Mouse (Mus musculus) small intestine, adult 2 months (tissue): ENCODE measurements around the gene Itgb1bp1.

Source experiments
- CTCF ChIP-seq: fragments of 200-500 bp; IDR thresholded peaks from 2 replicates; pipeline ENCODE4 v1.5.1; 2012; ENCODE audit warnings: low read depth, mild to moderate bottlenecking, control low read depth, inconsistent platforms, low read length, moderate library complexity, mixed read lengths; ENCODE audit not compliant: insufficient replicate concordance, insufficient read length; ENCODE audit errors: extremely low read depth
- POLR2A ChIP-seq: fragments of 200-500 bp; IDR thresholded peaks from 2 replicates; pipeline ENCODE4 v1.6.1; 2012; ENCODE audit warnings: low read depth, mild to moderate bottlenecking, control low read depth, inconsistent platforms, low read length, moderate library complexity

DNA sequence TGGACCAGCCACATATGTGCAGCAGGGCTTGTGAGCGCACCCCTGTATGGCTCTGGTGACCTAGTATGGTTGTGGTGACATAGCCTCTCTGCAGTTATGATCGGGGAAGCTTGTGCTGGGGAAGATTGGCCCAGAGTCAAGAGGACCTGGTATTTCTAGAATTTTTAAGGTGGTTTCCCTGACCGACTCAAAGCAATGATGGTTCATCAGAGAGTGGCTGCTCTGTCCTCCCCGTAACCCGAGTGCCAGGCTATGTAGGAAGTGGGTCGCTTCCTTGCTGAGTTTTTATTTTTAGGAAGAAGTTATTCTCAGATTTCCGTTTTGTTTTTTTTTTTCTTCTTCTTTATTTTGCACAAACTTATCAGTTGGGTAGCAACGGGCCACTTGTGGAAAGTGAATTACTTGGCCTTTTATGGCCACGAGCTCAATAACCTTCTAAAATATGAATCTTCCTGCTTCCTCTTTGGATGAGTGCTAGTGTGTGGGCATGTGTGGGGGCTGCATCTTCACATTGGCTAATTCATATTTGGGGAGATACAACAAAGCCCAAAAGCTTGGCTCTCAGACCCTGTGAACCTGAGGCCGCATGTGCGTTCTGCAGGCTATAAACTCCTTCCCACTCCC, 77.8 kb downstream of the Itgb1bp1 start:
- TF ChIP-seq CTCF: no peak
- TF ChIP-seq POLR2A: no peak
